Mouse (Mus musculus): ENCODE data around the gene H2afb3. TPM values are rescaled to one million over a fixed set of nuclear protein-coding genes. Genes with fewer than 3 reads are reported as not detected.
"Not testable (repeated sequence)": the region's sequence is repeated elsewhere in the genome, so short reads cannot be mapped to it uniquely, and the experiment has no call there.

The H2afb3 gene
- not detected for total RNA-seq (2021)
- long read RNA-seq, experiment 1: 0 reads
- long read RNA-seq, experiment 2: 0 reads

DNA sequence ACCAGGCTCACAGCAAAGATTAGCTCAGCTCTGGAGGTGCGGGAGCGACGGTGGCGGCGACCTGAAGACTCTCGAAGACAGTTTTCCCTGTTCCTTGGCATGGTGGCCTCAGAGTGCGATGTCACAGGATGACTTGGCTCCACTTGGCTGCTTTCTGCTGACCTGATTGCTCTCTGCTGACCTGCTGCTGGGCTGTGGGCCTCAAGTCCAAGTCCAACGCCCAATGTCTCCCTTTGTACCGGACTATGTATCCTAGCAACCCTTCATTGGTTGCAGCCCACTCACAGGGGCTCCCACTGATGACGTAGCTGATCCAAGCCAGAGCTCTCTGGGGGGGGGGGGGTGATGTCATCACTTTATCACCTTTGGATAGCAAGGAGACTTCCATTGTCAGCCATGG, at the start of gene H2afb3:
Gene H2afb3 (minus strand): TSS at position 101 of the 400 bp plus-strand sequence.
- not testable (repeated sequence) for DNase-seq (ENCODE audit: low spot score in 2 of 2)

DNA sequence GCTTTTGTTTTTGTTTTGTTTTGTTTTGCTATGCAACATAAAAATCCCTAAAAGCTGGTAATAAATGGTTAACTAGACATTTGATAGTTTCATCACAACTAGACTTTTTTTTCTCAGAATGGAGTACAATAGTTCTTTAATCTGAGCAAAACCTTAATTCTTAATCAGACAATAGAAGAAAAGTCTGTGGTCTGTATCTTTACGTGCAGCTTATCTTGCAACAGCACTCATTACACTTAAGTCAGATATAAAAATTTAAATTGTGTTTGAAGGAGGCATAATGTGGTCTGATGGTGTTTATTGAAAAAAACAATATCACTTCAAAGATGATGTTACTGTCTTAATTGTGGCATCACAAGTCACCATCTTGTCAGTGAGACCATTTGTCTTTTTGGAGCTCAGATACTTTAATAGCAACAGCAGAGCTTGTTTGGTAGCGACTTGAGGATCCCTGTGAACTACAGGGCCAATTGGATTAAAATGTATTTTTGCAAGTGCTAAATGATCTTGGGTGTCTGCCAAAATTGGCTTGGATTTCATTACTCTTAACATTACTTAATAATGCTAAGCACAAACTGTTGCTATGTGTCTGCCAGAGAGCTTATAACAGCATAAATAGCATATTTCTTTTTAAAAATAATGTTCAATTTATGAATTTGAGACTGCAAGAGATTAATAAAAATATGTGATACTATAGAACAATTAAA, 11.3 kb downstream of the H2afb3 start:
- DNase-seq (ENCODE audit: low spot score in 2 of 2): no peak

DNA sequence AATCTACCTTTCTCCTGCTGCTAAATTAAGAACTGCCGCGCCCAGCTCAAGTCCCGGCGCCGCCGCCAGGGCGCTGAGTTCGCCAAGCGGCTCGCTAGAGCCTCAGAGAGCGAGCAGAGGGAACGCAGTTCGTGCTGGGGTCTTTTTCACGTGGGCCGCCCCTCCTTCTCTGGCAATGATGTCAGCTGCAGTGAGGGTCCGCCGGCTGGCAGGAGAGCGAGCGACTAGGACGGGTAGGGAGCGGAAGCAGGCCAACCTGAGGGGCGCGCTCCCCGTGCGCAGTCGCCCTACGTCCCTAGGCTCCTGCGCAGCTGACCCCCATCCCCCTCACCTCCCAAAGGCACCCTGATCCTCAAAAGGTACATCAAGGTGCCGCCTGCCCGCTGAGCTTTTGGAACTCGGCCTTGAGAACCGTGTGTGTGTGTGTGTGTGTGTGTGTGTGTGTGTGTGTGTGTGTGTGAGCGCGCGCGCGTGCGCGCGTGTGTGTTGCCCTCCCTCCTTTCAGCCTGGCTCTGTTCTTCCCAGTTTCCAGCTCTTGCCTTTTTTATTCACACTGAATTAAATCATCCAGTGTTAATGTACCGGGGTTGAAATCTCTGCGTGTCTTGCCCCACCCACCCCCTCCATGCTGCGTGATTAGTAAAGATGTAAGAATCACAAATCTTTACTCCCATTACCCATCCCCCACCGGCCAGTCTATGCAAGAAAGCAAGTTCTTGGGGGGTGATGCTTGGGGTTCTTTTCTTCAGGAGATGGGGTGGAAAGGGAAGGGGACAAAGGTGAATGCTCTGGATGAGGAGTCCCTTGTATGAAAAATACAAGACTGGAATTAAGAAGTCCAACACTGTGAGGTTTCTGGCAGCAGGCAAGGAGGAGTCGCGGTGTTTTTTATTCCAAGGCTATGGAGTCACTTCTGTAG, 19.8 kb downstream of the H2afb3 start:
- DNase-seq (ENCODE audit: low spot score in 2 of 2): peak in 1 of 2 experiments; percentile 26

GRCm38 (mm10) chrX:120291696-120292095, 21.2 kb downstream of the H2afb3 start:
- peak in 1 of 2 experiments; percentile 13 for DNase-seq (ENCODE audit: low spot score in 2 of 2)

DNA sequence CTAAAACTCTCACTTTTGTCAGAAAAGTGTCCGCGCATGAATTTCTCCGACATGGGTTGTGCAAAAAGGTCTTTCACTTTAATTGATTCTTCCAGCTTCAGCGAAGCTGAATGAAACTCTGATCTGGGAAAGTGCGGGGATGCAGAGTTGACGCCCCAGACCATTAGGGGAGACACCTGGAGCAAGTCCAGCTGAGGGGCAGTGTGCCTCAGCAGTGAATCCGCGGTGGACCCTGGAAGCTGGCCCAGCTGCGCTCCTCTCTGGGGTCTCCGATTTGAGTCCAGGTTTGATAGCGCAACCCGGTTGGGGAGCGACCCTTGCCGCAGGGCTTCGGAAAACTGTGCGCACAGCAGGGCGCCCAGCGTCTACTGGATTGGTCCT, 22.0 kb downstream of the H2afb3 start:
- DNase-seq (ENCODE audit: low spot score in 2 of 2): peak in 1 of 2 experiments; percentile 2

DNA sequence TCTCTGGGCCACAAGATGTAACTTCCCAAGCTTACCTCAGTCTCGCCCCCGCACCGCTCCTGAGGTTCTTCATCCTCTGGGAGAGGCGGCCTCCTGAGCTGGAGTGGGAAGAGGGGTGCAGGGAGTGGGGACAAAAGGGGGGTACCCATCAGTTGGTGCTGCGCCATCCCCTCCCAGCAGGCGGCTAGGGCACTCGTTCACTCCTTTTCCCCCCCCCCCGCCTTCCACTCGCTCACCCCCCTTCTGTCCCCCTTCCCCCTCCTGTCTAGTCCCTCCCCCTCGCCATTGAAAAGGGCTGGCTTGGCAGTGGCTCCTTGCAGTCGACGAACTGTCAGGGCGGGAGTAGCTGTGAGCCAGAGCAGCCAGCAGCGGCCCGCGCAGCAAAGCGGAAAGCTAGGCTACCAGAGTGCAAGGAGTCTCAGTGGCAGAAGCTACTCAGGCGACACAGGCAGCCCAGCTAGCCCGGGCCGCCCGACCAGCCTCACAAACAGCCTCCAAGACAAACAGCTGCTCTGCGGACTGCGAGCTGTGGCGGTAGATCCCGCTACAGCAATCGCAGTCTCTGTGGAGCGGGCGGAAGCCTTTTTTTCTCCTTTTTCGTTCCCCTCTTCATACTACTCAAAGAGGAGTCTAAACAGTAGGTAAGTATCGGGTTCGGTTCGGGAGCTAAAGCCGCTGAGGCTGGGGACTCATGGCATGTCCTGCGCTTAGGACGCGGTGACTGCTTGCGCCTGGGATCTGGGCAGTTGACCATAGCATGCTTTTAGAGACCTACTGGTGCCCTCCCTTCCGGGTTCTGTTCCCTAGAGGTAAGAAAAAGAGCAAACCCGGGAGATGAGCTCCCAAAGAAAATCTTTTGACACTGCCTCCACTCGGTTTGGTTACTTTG, 22.6 kb downstream of the H2afb3 start, which contains the start of gene Pcdh11x:
Gene Pcdh11x (plus strand): TSS at position 249 of the 889 bp plus-strand sequence.
- peak; percentile 33 to 58 for DNase-seq (ENCODE audit: low spot score in 2 of 2)

- no peak for DNase-seq (ENCODE audit: low spot score in 2 of 2)
Observed at GRCm38 (mm10) chrX:120287502-120287901, 25.4 kb downstream of the H2afb3 start.

GRCm38 (mm10) chrX:120285522-120285921, 27.4 kb downstream of the H2afb3 start:
- DNase-seq (ENCODE audit: low spot score in 2 of 2): no peak

Other genes starting within 250 kb of the H2afb3 start
- 10 to 100 TPM; 13.8 to 14.6 TPM for gene Pcdh11x, start 22.8 kb downstream of the H2afb3 start, total RNA-seq (2021)